Mouse (Mus musculus): Measurements from ENCODE around the gene Fam107b. TPM values are rescaled to one million over a fixed set of nuclear protein-coding genes. Genes with fewer than 3 reads are reported as not detected.
"Not testable (repeated sequence)": the region's sequence is repeated elsewhere in the genome, so short reads cannot be mapped to it uniquely, and the experiment has no call there.

The Fam107b gene
- polyA plus RNA-seq, 1 experiment from 2014 or later, result 56.7 TPM

GRCm38 (mm10) chr2:3717268-3717667 is 147.0 kb downstream of the Fam107b start:
- no peak for DNase-seq (ENCODE audit: low spot score)
- Histone ChIP-seq H3K27ac (ENCODE audit: low read depth, low read length) (no peak overlapping the region), H3K4me2 (ENCODE audit: low read depth, low read length, severe bottlenecking) (no peak overlapping the region), H3K4me3 (ENCODE audit: low read depth, low read length) (no peak overlapping the region), H3K9ac (ENCODE audit: low read length) (no peak overlapping the region), H3K4me1 (replicated peaks; ENCODE audit: control insufficient read depth, insufficient read depth, low read length) (peaks cover 7% of the 10 kb centered on the region), H3K9me3 (ENCODE audit: control insufficient read depth, low read length) (no peaks in the 10 kb centered on the region), H3K27me3 (ENCODE audit: control insufficient read depth, insufficient read depth, low read length) (no peaks in the 10 kb centered on the region), H3K36me3 (ENCODE audit: control insufficient read depth, insufficient read depth, low read length) (no peaks in the 10 kb centered on the region)
- WGBS, result 61% methylated on average over 5 of the region's 5 CpGs
- no peak for ATAC-seq (replicated peaks; ENCODE audit: low FRiP score)

- 84% methylated on average over 4 of the region's 4 CpGs for WGBS
- H3K4me3 ChIP-seq (ENCODE audit: low read depth, low read length), result no peak overlapping the region
- H3K27ac ChIP-seq (ENCODE audit: low read depth, low read length), result no peak overlapping the region
- H3K4me1 ChIP-seq (replicated peaks; ENCODE audit: control insufficient read depth, insufficient read depth, low read length), result peaks cover 7% of the 10 kb centered on the region
- no peak for DNase-seq (ENCODE audit: low spot score)
- no peaks in the 10 kb centered on the region for H3K27me3 ChIP-seq (ENCODE audit: control insufficient read depth, insufficient read depth, low read length)
- H3K36me3 ChIP-seq (ENCODE audit: control insufficient read depth, insufficient read depth, low read length), result no peaks in the 10 kb centered on the region
- no peak overlapping the region for H3K9ac ChIP-seq (ENCODE audit: low read length)
- ATAC-seq (replicated peaks; ENCODE audit: low FRiP score), result no peak
- H3K4me2 ChIP-seq (ENCODE audit: low read depth, low read length, severe bottlenecking), result no peak overlapping the region
- no peaks in the 10 kb centered on the region for H3K9me3 ChIP-seq (ENCODE audit: control insufficient read depth, low read length)
Measured at GRCm38 (mm10) chr2:3717847-3718246, 147.6 kb downstream of the Fam107b start.

DNA sequence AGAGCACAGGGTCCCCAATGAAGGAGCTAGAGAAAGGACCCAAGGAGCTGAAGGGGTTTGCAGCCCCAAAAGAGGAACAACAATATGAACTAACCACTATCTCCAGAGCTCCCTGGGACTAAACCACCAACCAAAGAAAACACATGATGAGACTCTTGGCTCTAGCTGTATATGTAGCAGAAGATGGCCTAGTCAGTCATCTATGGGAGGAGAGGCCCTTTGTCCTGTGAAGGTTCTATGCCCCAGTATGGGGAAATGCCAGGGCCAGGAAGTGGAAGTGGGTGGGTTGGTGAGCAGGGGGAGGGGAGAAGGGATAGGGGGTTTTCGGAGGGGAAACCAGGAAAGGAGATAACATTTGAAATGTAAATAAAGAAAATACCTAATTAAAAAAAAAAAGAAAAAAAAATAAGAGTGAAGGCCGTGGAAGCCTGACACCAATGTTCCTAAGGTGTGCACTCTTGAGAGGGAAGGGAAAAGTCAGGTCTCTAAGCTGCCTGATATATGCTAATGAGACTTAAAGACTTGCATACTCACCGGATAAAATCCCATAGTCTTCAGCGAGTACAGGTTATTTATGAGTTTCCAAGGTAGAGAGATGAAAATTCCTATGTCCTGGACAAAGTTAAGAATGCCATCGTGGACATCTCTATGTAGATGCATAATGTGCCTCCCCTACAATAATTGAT is 149.3 kb downstream of the Fam107b start:
- ATAC-seq (replicated peaks; ENCODE audit: low FRiP score); H3K9ac ChIP-seq (ENCODE audit: low read length); H3K9me3 ChIP-seq (ENCODE audit: control insufficient read depth, low read length); DNase-seq (ENCODE audit: low spot score); H3K27me3 ChIP-seq (ENCODE audit: control insufficient read depth, insufficient read depth, low read length); H3K27ac ChIP-seq (ENCODE audit: low read depth, low read length); H3K4me3 ChIP-seq (ENCODE audit: low read depth, low read length); H3K36me3 ChIP-seq (ENCODE audit: control insufficient read depth, insufficient read depth, low read length); H3K4me2 ChIP-seq (ENCODE audit: low read depth, low read length, severe bottlenecking); H3K4me1 ChIP-seq (replicated peaks; ENCODE audit: control insufficient read depth, insufficient read depth, low read length): not testable (repeated sequence)
- WGBS, result 90% methylated on average over 5 of the region's 5 CpGs

DNA sequence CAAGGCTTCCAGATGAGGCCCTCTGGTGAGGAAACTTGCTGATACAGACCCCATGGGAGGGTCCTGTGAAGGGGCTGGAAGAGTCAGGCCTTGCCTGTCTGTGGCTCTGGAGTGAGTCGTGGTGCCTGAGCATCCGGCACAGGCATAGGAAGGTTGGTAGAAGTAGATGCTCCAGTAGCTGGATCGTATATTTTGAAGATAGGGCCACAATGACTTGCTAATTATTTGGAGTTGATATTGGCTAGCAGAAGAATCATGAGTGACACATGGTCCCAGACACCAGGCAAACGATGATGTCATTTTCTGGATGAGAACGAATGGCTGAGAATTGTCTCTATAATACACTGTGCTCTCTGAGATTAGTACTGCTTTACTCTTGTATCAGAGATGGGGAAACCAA is 150.8 kb downstream of the Fam107b start:
- ATAC-seq (replicated peaks; ENCODE audit: low FRiP score) (no peak), DNase-seq (ENCODE audit: low spot score) (no peak)
- 92% methylated on average over 5 of the region's 5 CpGs for WGBS
- H3K9me3 ChIP-seq (ENCODE audit: control insufficient read depth, low read length), result no peaks in the 10 kb centered on the region
- no peaks in the 10 kb centered on the region for H3K27me3 ChIP-seq (ENCODE audit: control insufficient read depth, insufficient read depth, low read length)
- no peak overlapping the region for H3K27ac ChIP-seq (ENCODE audit: low read depth, low read length)
- H3K4me2 ChIP-seq (ENCODE audit: low read depth, low read length, severe bottlenecking), result no peak overlapping the region
- H3K4me1 ChIP-seq (replicated peaks; ENCODE audit: control insufficient read depth, insufficient read depth, low read length), result peaks cover 2% of the 10 kb centered on the region; the same call in 1 of the 2 replicates
- no peaks in the 10 kb centered on the region for H3K36me3 ChIP-seq (ENCODE audit: control insufficient read depth, insufficient read depth, low read length)
- no peak overlapping the region for H3K9ac ChIP-seq (ENCODE audit: low read length)
- no peak overlapping the region for H3K4me3 ChIP-seq (ENCODE audit: low read depth, low read length)

DNA sequence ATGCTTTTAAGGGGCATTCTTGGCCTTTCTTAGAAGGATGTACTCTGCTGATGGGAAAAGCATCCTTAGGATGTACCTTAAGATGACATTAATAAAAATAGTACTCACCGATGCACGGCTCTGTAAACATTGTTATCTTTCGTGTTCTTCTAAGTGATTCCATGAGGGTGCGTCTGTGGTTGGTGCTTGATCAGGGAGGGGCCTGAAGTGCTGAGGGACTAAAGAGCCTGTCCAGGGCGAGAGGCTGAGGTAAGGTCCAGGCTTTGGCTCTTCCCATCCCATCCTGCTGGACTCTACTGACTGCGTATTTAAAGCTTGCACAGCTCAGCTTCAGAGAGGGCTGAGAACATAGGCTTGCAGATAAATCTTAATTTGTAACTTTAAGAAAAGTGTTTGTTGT is 151.7 kb downstream of the Fam107b start:
- H3K4me3 ChIP-seq (ENCODE audit: low read depth, low read length), result no peak overlapping the region
- H3K36me3 ChIP-seq (ENCODE audit: control insufficient read depth, insufficient read depth, low read length), result no peaks in the 10 kb centered on the region
- DNase-seq (ENCODE audit: low spot score) (no peak), ATAC-seq (replicated peaks; ENCODE audit: low FRiP score) (no peak)
- WGBS, result 87% methylated on average over 6 of the region's 6 CpGs
- no peaks in the 10 kb centered on the region; the same call in 1 of the 2 replicates for H3K4me1 ChIP-seq (replicated peaks; ENCODE audit: control insufficient read depth, insufficient read depth, low read length)
- no peaks in the 10 kb centered on the region for H3K9me3 ChIP-seq (ENCODE audit: control insufficient read depth, low read length)
- H3K27ac ChIP-seq (ENCODE audit: low read depth, low read length), result no peak overlapping the region
- no peak overlapping the region for H3K4me2 ChIP-seq (ENCODE audit: low read depth, low read length, severe bottlenecking)
- no peak overlapping the region for H3K9ac ChIP-seq (ENCODE audit: low read length)
- no peaks in the 10 kb centered on the region for H3K27me3 ChIP-seq (ENCODE audit: control insufficient read depth, insufficient read depth, low read length)

- Histone ChIP-seq H3K4me3 (ENCODE audit: low read depth, low read length) (no peak overlapping the region), H3K36me3 (ENCODE audit: control insufficient read depth, insufficient read depth, low read length) (no peaks in the 10 kb centered on the region), H3K9me3 (ENCODE audit: control insufficient read depth, low read length) (no peaks in the 10 kb centered on the region), H3K27ac (ENCODE audit: low read depth, low read length) (no peak overlapping the region), H3K27me3 (ENCODE audit: control insufficient read depth, insufficient read depth, low read length) (no peaks in the 10 kb centered on the region), H3K4me1 (replicated peaks; ENCODE audit: control insufficient read depth, insufficient read depth, low read length) (no peaks in the 10 kb centered on the region), H3K9ac (ENCODE audit: low read length) (no peak overlapping the region), H3K4me2 (ENCODE audit: low read depth, low read length, severe bottlenecking) (no peak overlapping the region)
- DNase-seq (ENCODE audit: low spot score) (no peak), ATAC-seq (replicated peaks; ENCODE audit: low FRiP score) (no peak)
- WGBS, result 86% methylated on average over 8 of the region's 8 CpGs
Measured at GRCm38 (mm10) chr2:3723391-3724106, 153.3 kb downstream of the Fam107b start.

DNA sequence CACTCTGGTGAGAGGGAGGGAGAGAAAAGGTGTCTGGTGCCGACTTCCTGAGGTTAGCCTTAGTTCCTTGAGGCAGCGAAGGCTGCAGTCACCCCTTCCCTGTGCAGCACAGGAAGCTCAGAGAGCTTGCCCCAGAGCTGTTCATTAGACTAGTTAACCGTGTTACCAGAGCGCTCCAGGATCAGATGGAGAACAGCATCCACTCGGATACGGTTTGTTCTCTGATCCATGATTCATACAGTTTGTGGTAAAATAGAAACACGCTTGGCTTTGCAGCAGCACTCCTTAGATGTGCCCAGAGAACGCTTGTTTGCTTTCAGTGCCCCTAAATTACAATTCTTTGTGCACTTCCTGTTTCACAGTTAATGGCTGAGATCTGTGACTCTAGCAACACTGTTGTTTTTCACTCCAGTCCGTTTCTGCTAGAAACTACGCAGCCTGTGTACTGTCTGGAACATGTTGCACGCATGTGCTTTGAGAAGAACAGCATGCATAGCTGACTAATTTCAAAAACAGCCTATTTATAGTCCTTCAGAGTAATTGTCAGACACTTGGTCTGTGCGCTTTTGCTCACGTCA is 156.3 kb downstream of the Fam107b start:
- Histone ChIP-seq H3K4me2 (ENCODE audit: low read depth, low read length, severe bottlenecking) (no peak overlapping the region), H3K9me3 (ENCODE audit: control insufficient read depth, low read length) (no peaks in the 10 kb centered on the region), H3K36me3 (ENCODE audit: control insufficient read depth, insufficient read depth, low read length) (no peaks in the 10 kb centered on the region), H3K4me3 (ENCODE audit: low read depth, low read length) (no peak overlapping the region), H3K27me3 (ENCODE audit: control insufficient read depth, insufficient read depth, low read length) (no peaks in the 10 kb centered on the region), H3K27ac (ENCODE audit: low read depth, low read length) (no peak overlapping the region), H3K9ac (ENCODE audit: low read length) (no peak overlapping the region), H3K4me1 (replicated peaks; ENCODE audit: control insufficient read depth, insufficient read depth, low read length) (no peaks in the 10 kb centered on the region; the same call in 1 of the 2 replicates)
- WGBS, result 85% methylated on average over 13 of the region's 13 CpGs
- ATAC-seq (replicated peaks; ENCODE audit: low FRiP score) (no peak), DNase-seq (ENCODE audit: low spot score) (no peak)

GRCm38 (mm10) chr2:3727225-3727930 is 157.1 kb downstream of the Fam107b start:
- H3K9ac ChIP-seq (ENCODE audit: low read length), result no peak overlapping the region
- no peaks in the 10 kb centered on the region for H3K27me3 ChIP-seq (ENCODE audit: control insufficient read depth, insufficient read depth, low read length)
- H3K4me1 ChIP-seq (replicated peaks; ENCODE audit: control insufficient read depth, insufficient read depth, low read length), result no peaks in the 10 kb centered on the region; the same call in 1 of the 2 replicates
- no peak for DNase-seq (ENCODE audit: low spot score)
- no peak for ATAC-seq (replicated peaks; ENCODE audit: low FRiP score)
- WGBS, result 82% methylated on average over 5 of the region's 5 CpGs
- H3K4me3 ChIP-seq (ENCODE audit: low read depth, low read length), result no peak overlapping the region
- no peaks in the 10 kb centered on the region for H3K9me3 ChIP-seq (ENCODE audit: control insufficient read depth, low read length)
- no peaks in the 10 kb centered on the region for H3K36me3 ChIP-seq (ENCODE audit: control insufficient read depth, insufficient read depth, low read length)
- no peak overlapping the region for H3K4me2 ChIP-seq (ENCODE audit: low read depth, low read length, severe bottlenecking)
- no peak overlapping the region for H3K27ac ChIP-seq (ENCODE audit: low read depth, low read length)
